Mouse (Mus musculus) bone marrow, adult 2 months (tissue): ENCODE measurements at regions not wholly inside any gene's neighbourhood (a gene's known extent, or its start where the extent isn't known, plus 50 kb on each side); places are given as distances from the start of the nearest gene placed in this dataset.

Experiments
- CTCF ChIP-seq: fragments of 200-500 bp; IDR thresholded peaks from 2 replicates; pipeline ENCODE4 v1.5.1; 2011; ENCODE audit warnings: low read length, control low read depth; ENCODE audit not compliant: control insufficient read depth, insufficient read depth
- POLR2A ChIP-seq: fragments of 200-500 bp; IDR thresholded peaks from 2 replicates; pipeline ENCODE4 v1.6.1; 2011; ENCODE audit warnings: low read depth, mild to moderate bottlenecking, control low read depth, low read length, borderline replicate concordance; ENCODE audit not compliant: control insufficient read depth

GRCm38 (mm10) chr17:79167198-79167597, 115.5 kb downstream of the Qpct start:
- TF ChIP-seq CTCF, result no peak
- TF ChIP-seq POLR2A, result no peak
